Mouse (Mus musculus) CH12.LX (cell line): ENCODE measurements around the gene Adora2b.

Experiments used
- CTCF ChIP-seq, 2 experiments: IDR thresholded peaks in 1 of 2; conservative IDR thresholded peaks in 1 of 2; 2 replicates each; pipeline ENCODE4 v1.5.1; 2011 to 2012; ENCODE audit warnings: low read depth in 2 of 2, low read length in 2 of 2, improper control_type of control experiment in 1 of 2, inconsistent platforms in 1 of 2, mild to moderate bottlenecking in 1 of 2, moderate library complexity in 1 of 2
- E2F4 ChIP-seq: IDR thresholded peaks from 2 replicates; pipeline ENCODE4 v1.6.1; 2011; ENCODE audit warnings: low read depth, low read length, improper control_type of control experiment; ENCODE audit not compliant: insufficient replicate concordance
- POLR2A ChIP-seq: IDR thresholded peaks from 2 replicates; pipeline ENCODE4 v1.6.1; 2011; ENCODE audit warnings: low read depth, mild to moderate bottlenecking, improper control_type of control experiment, low read length
- ZC3H11A ChIP-seq: IDR thresholded peaks from 2 replicates; pipeline ENCODE4 v1.6.1; 2012; ENCODE audit warnings: low read depth, mild to moderate bottlenecking, inconsistent platforms, low read length, improper control_type of control experiment

DNA sequence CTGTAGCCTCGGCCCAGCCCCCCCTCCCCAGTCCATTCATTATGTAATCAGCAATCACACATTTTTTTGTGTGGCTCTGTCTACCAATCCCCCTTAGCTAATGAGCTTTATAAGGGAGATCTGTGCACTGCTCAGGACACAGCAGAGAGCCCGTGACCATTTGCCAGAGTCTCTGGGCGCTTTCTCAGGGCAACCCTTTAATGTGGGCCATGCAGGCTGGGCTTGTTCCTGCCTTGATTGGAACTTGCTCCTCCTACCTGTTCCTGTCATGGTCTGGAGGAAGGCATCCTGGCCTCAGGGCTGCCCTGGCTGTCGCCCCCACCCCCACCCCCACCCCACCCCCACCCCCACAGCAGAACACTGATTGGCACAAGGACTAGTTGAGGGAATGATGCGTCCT lies 10.4 kb downstream of the Adora2b start:
- TF ChIP-seq POLR2A, result no peak
- TF ChIP-seq CTCF (conservative IDR thresholded peaks at IDR 0.05 in 1 of 2, IDR thresholded peaks at IDR 0.05 in 1 of 2; ENCODE audit: low read depth in 2 of 2, low read length in 2 of 2), result no peak
- no peak for TF ChIP-seq E2F4
- TF ChIP-seq ZC3H11A, result no peak
